Mouse (Mus musculus): ENCODE data around the gene Ntrk3. TPM values are rescaled to one million over a fixed set of nuclear protein-coding genes. Genes with fewer than 3 reads are reported as not detected.
A peak's percentile ranks its signal among the peaks of the same experiment; 100 is the strongest.

The Ntrk3 gene
- polyA plus RNA-seq, 1 experiment from 2014 or later: 1.3 TPM

GRCm38 (mm10) chr7:78530286-78530685, 207.5 kb downstream of the Ntrk3 start:
- Histone ChIP-seq H3K4me2 (ENCODE audit: low read length) (no peak overlapping the region), H3K27me3 (ENCODE audit: insufficient read depth, low read length) (no peaks in the 10 kb centered on the region), H3K9me3 (replicated peaks; ENCODE audit: low read length) (no peaks in the 10 kb centered on the region), H3K4me1 (replicated peaks; ENCODE audit: insufficient read depth, low read length) (no peaks in the 10 kb centered on the region), H3K36me3 (ENCODE audit: insufficient read depth, low read length) (no peaks in the 10 kb centered on the region), H3K27ac (no peak overlapping the region), H3K4me3 (replicated peaks; ENCODE audit: low read depth, low read length) (no peak overlapping the region), H3K9ac (ENCODE audit: low read depth, low read length) (no peak overlapping the region)
- peak; percentile 63 for DNase-seq (ENCODE audit: low spot score)
- TF ChIP-seq CTCF (IDR thresholded peaks at IDR 0.05; ENCODE audit: low read depth): no peak
- ATAC-seq (replicated peaks; ENCODE audit: low FRiP score, low read depth): no peak
- 27% methylated on average over 6 of the region's 6 CpGs for WGBS

GRCm38 (mm10) chr7:78528008-78528407, 209.8 kb downstream of the Ntrk3 start:
- Histone ChIP-seq H3K9me3 (replicated peaks; ENCODE audit: low read length) (no peaks in the 10 kb centered on the region), H3K4me2 (ENCODE audit: low read length) (no peak overlapping the region), H3K27ac (no peak overlapping the region), H3K9ac (ENCODE audit: low read depth, low read length) (no peak overlapping the region), H3K4me1 (replicated peaks; ENCODE audit: insufficient read depth, low read length) (no peaks in the 10 kb centered on the region), H3K36me3 (ENCODE audit: insufficient read depth, low read length) (no peaks in the 10 kb centered on the region), H3K4me3 (replicated peaks; ENCODE audit: low read depth, low read length) (no peak overlapping the region), H3K27me3 (ENCODE audit: insufficient read depth, low read length) (no peaks in the 10 kb centered on the region)
- DNase-seq (ENCODE audit: low spot score) (no peak), ATAC-seq (replicated peaks; ENCODE audit: low FRiP score, low read depth) (no peak)
- 61% methylated on average over 3 of the region's 3 CpGs for WGBS
- no peak for TF ChIP-seq CTCF (IDR thresholded peaks at IDR 0.05; ENCODE audit: low read depth)

GRCm38 (mm10) chr7:78527564-78527963, 210.2 kb downstream of the Ntrk3 start:
- H3K9ac ChIP-seq (ENCODE audit: low read depth, low read length): no peak overlapping the region
- H3K4me3 ChIP-seq (replicated peaks; ENCODE audit: low read depth, low read length): no peak overlapping the region
- WGBS: 22% methylated on average over 4 of the region's 4 CpGs
- ATAC-seq (replicated peaks; ENCODE audit: low FRiP score, low read depth) (no peak), DNase-seq (ENCODE audit: low spot score) (no peak)
- H3K4me2 ChIP-seq (ENCODE audit: low read length): no peak overlapping the region
- H3K36me3 ChIP-seq (ENCODE audit: insufficient read depth, low read length): no peaks in the 10 kb centered on the region
- no peaks in the 10 kb centered on the region for H3K27me3 ChIP-seq (ENCODE audit: insufficient read depth, low read length)
- no peaks in the 10 kb centered on the region for H3K4me1 ChIP-seq (replicated peaks; ENCODE audit: insufficient read depth, low read length)
- H3K27ac ChIP-seq: no peak overlapping the region
- TF ChIP-seq CTCF (IDR thresholded peaks at IDR 0.05; ENCODE audit: low read depth): no peak
- H3K9me3 ChIP-seq (replicated peaks; ENCODE audit: low read length): no peaks in the 10 kb centered on the region

GRCm38 (mm10) chr7:78520243-78520927, 217.4 kb downstream of the Ntrk3 start:
- Histone ChIP-seq H3K9ac (ENCODE audit: low read depth, low read length) (no peak overlapping the region), H3K4me3 (replicated peaks; ENCODE audit: low read depth, low read length) (no peak overlapping the region), H3K9me3 (replicated peaks; ENCODE audit: low read length) (no peaks in the 10 kb centered on the region), H3K4me2 (ENCODE audit: low read length) (no peak overlapping the region), H3K4me1 (replicated peaks; ENCODE audit: insufficient read depth, low read length) (no peaks in the 10 kb centered on the region), H3K27ac (no peak overlapping the region), H3K36me3 (ENCODE audit: insufficient read depth, low read length) (no peaks in the 10 kb centered on the region), H3K27me3 (ENCODE audit: insufficient read depth, low read length) (no peaks in the 10 kb centered on the region)
- no peak for ATAC-seq (replicated peaks; ENCODE audit: low FRiP score, low read depth)
- no peak for DNase-seq (ENCODE audit: low spot score)
- 87% methylated on average over 9 of the region's 9 CpGs for WGBS
- TF ChIP-seq CTCF (IDR thresholded peaks at IDR 0.05; ENCODE audit: low read depth): no peak

GRCm38 (mm10) chr7:78519689-78520088, 218.1 kb downstream of the Ntrk3 start:
- no peak overlapping the region for H3K27ac ChIP-seq
- DNase-seq (ENCODE audit: low spot score) (no peak), ATAC-seq (replicated peaks; ENCODE audit: low FRiP score, low read depth) (no peak)
- H3K9me3 ChIP-seq (replicated peaks; ENCODE audit: low read length): no peaks in the 10 kb centered on the region
- H3K36me3 ChIP-seq (ENCODE audit: insufficient read depth, low read length): no peaks in the 10 kb centered on the region
- no peaks in the 10 kb centered on the region for H3K4me1 ChIP-seq (replicated peaks; ENCODE audit: insufficient read depth, low read length)
- H3K4me3 ChIP-seq (replicated peaks; ENCODE audit: low read depth, low read length): no peak overlapping the region
- H3K4me2 ChIP-seq (ENCODE audit: low read length): no peak overlapping the region
- no peak overlapping the region for H3K9ac ChIP-seq (ENCODE audit: low read depth, low read length)
- TF ChIP-seq CTCF (IDR thresholded peaks at IDR 0.05; ENCODE audit: low read depth): no peak
- WGBS: 71% methylated on average over 3 of the region's 3 CpGs
- no peaks in the 10 kb centered on the region for H3K27me3 ChIP-seq (ENCODE audit: insufficient read depth, low read length)

GRCm38 (mm10) chr7:78518760-78519363, 218.9 kb downstream of the Ntrk3 start:
- DNase-seq (ENCODE audit: low spot score) (no peak), ATAC-seq (replicated peaks; ENCODE audit: low FRiP score, low read depth) (no peak)
- no peak for TF ChIP-seq CTCF (IDR thresholded peaks at IDR 0.05; ENCODE audit: low read depth)
- Histone ChIP-seq H3K9me3 (replicated peaks; ENCODE audit: low read length) (no peaks in the 10 kb centered on the region), H3K9ac (ENCODE audit: low read depth, low read length) (no peak overlapping the region), H3K4me3 (replicated peaks; ENCODE audit: low read depth, low read length) (no peak overlapping the region), H3K36me3 (ENCODE audit: insufficient read depth, low read length) (no peaks in the 10 kb centered on the region), H3K27me3 (ENCODE audit: insufficient read depth, low read length) (no peaks in the 10 kb centered on the region), H3K4me2 (ENCODE audit: low read length) (no peak overlapping the region), H3K4me1 (replicated peaks; ENCODE audit: insufficient read depth, low read length) (no peaks in the 10 kb centered on the region), H3K27ac (no peak overlapping the region)
- 78% methylated on average over 5 of the region's 5 CpGs for WGBS

All from kidney, postnatal 0 days (tissue).